Mouse (Mus musculus) liver, postnatal 0 days (tissue): ENCODE data around the gene Agbl1. TPM values are rescaled to one million over a fixed set of nuclear protein-coding genes. Genes with fewer than 3 reads are reported as not detected.

ENCODE experiments used
- ATAC-seq: fragments of 200-750 bp; cut with Nextera tagmentation; 2 replicates; pipeline ENCODE4 v1.8.0; 2017; ENCODE audit warnings: mild to moderate bottlenecking, moderate library complexity
- DNase-seq: peaks from one replicate; pipeline ENCODE4 v3.0.0-alpha.2; 2016
- H3K27ac ChIP-seq: fragments of 300-500 bp; sonication (generic); 2 replicates; pipeline ENCODE4 v1.5.1; 2014; ENCODE audit warnings: antibody characterized with exemption, moderate library complexity, mild to moderate bottlenecking, low read depth
- H3K27me3 ChIP-seq: fragments of 300-500 bp; sonication (generic); 2 replicates; pipeline ENCODE4 v1.6.1; 2014; ENCODE audit warnings: low read length, control low read depth, mixed read lengths; ENCODE audit not compliant: insufficient read depth
- H3K36me3 ChIP-seq: fragments of 300-500 bp; sonication (generic); replicated peaks from 2 replicates; pipeline ENCODE4 v1.6.1; 2014; ENCODE audit warnings: mild to moderate bottlenecking, control low read depth, low read length, moderate library complexity, mixed read lengths; ENCODE audit not compliant: insufficient read depth
- H3K4me1 ChIP-seq: fragments of 300-500 bp; sonication (generic); 2 replicates; pipeline ENCODE4 v1.6.1; 2014; ENCODE audit warnings: antibody characterized with exemption, mild to moderate bottlenecking, control low read depth; ENCODE audit not compliant: insufficient read depth
- H3K4me2 ChIP-seq: fragments of 300-500 bp; sonication (generic); 2 replicates; pipeline ENCODE4 v1.6.1; 2014; ENCODE audit warnings: low read depth, mild to moderate bottlenecking, low read length, moderate library complexity, mixed read lengths
- H3K4me3 ChIP-seq: fragments of 300-500 bp; sonication (generic); 2 replicates; pipeline ENCODE4 v1.5.1; 2014; ENCODE audit warnings: low read depth, low read length
- H3K9ac ChIP-seq: fragments of 300-500 bp; sonication (generic); replicated peaks from 2 replicates; pipeline ENCODE4 v1.6.1; 2014; ENCODE audit warnings: mild to moderate bottlenecking, moderate library complexity
- H3K9me3 ChIP-seq: fragments of 300-500 bp; sonication (generic); 2 replicates; pipeline ENCODE4 v1.6.1; 2016; ENCODE audit warnings: mild to moderate bottlenecking, control low read depth, low read length, mixed read lengths
- CTCF ChIP-seq: sonication (generic); IDR thresholded peaks from 2 replicates; pipeline ENCODE4 v1.5.1; 2016; ENCODE audit warnings: antibody characterized with exemption, low read depth
- EP300 ChIP-seq: IDR thresholded peaks from 2 replicates; pipeline ENCODE4 v1.6.1; 2016; ENCODE audit warnings: antibody characterized with exemption, low read depth, mild to moderate bottlenecking
- WGBS: fragments of 180-500 bp; shearing (Covaris S2); extraction: QIAGEN DNeasy Blood & Tissue Kit; methylation state at CpG from one replicate; pipeline ENCODE4 v1.1.7; 2014; ENCODE audit not compliant: insufficient replicate concordance; 5-methylcytosine and 5-hydroxymethylcytosine counted together
- polyA plus RNA-seq: library from polyadenylated mRNA; unstranded; fragments of >200 nt; fragmentation: Nextera tagmentation; extraction: Ambion mirVana; gene quantifications from 2 replicates; pipeline ENCODE4 v1.2.1, GENCODE M21; 2015

Gene Agbl1
- polyA plus RNA-seq, 1 experiment from 2014 or later = 0.04 TPM

- Histone ChIP-seq H3K9me3 (no peaks in the 10 kb centered on the region), H3K9ac (no peak overlapping the region), H3K4me3 (no peak overlapping the region), H3K4me2 (no peak overlapping the region), H3K27me3 (no peaks in the 10 kb centered on the region), H3K27ac (no peak overlapping the region), H3K4me1 (no peaks in the 10 kb centered on the region), H3K36me3 (no peaks in the 10 kb centered on the region)
- ATAC-seq (no peak), DNase-seq (no peak)
- 73% methylated on average over 4 of the region's 4 CpGs for WGBS
- TF ChIP-seq CTCF (no peak), EP300 (no peak)
These were observed 209.3 kb downstream of the Agbl1 start for GRCm38 (mm10) chr7:76438988-76439387.

GRCm38 (mm10) chr7:76462361-76463001 lies 232.8 kb downstream of the Agbl1 start:
- Histone ChIP-seq H3K27me3 (no peaks in the 10 kb centered on the region), H3K9ac (no peak overlapping the region), H3K4me1 (no peaks in the 10 kb centered on the region), H3K4me2 (no peak overlapping the region), H3K9me3 (no peaks in the 10 kb centered on the region), H3K27ac (peak overlapping the region; percentile 16; the same call in 1 of the 2 replicates), H3K36me3 (no peaks in the 10 kb centered on the region), H3K4me3 (no peak overlapping the region)
- peak; percentile 59 for TF ChIP-seq EP300
- TF ChIP-seq CTCF = no peak
- ATAC-seq (peak; percentile 50; the same call in 1 of the 2 replicates), DNase-seq (no peak)
- 43% methylated on average over 5 of the region's 5 CpGs for WGBS

DNA sequence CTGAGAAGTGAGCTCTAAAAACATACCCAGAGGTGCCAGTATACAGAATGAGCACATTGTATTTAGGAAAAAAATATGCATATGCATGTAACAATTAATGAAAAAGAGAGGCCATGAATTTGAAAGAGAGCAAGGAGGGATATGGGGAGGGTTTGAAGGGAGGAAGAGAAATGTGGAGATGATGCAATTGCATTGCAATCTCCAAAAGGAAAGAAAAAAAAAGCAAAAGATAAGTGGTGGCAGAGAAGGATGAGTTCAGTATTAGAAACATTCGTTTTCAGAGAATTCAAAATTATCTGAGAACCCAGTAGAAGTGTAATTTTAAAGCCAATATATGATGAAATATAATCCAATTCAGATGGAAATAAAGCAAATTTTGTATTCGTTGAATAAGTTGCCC lies 236.7 kb downstream of the Agbl1 start:
- no peak overlapping the region for H3K4me2 ChIP-seq
- H3K36me3 ChIP-seq = no peaks in the 10 kb centered on the region
- ATAC-seq (no peak), DNase-seq (no peak)
- H3K27me3 ChIP-seq = no peaks in the 10 kb centered on the region
- TF ChIP-seq CTCF (no peak), EP300 (no peak)
- H3K4me1 ChIP-seq = no peaks in the 10 kb centered on the region
- H3K9me3 ChIP-seq = no peaks in the 10 kb centered on the region
- no peak overlapping the region for H3K27ac ChIP-seq
- no peak overlapping the region for H3K9ac ChIP-seq
- no peak overlapping the region for H3K4me3 ChIP-seq
- WGBS = 66% methylated on average over 2 of the region's 2 CpGs

GRCm38 (mm10) chr7:76474233-76474632 lies 244.5 kb downstream of the Agbl1 start:
- Histone ChIP-seq H3K27me3 (no peaks in the 10 kb centered on the region), H3K9me3 (no peaks in the 10 kb centered on the region), H3K4me3 (no peak overlapping the region), H3K36me3 (no peaks in the 10 kb centered on the region), H3K27ac (no peak overlapping the region), H3K4me2 (no peak overlapping the region), H3K4me1 (no peaks in the 10 kb centered on the region), H3K9ac (no peak overlapping the region)
- ATAC-seq (peak; percentile 38), DNase-seq (peak; percentile 21)
- WGBS = 51% methylated on average over 6 of the region's 6 CpGs
- TF ChIP-seq EP300 (no peak), CTCF (no peak)

DNA sequence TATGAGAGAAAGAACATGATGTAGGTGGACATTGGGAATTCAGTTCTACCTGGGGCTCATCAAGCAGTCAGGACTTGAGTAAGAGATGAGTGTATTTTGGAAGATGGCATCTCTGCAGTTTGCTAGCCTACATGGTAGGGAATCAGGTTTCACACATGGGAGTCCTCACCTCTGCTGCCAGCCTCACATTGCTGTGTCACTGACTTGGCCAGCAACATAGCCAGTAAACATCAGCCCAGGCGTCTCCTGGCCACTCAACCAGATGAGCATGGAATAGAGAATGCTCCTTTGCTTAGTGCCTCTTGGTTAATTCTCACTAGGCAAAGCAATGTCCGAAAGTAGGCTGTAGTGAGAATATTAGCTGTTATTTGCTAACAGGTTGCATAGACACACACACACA lies 255.9 kb downstream of the Agbl1 start:
- ATAC-seq (no peak), DNase-seq (no peak)
- H3K4me3 ChIP-seq = no peak overlapping the region
- H3K4me2 ChIP-seq = no peak overlapping the region
- 65% methylated on average over 2 of the region's 2 CpGs for WGBS
- H3K4me1 ChIP-seq = no peaks in the 10 kb centered on the region
- TF ChIP-seq EP300 (no peak), CTCF (no peak)
- H3K27ac ChIP-seq = no peak overlapping the region
- H3K9ac ChIP-seq = no peak overlapping the region
- H3K9me3 ChIP-seq = no peaks in the 10 kb centered on the region
- no peaks in the 10 kb centered on the region for H3K36me3 ChIP-seq
- H3K27me3 ChIP-seq = no peaks in the 10 kb centered on the region

- H3K27ac ChIP-seq = no peak overlapping the region
- TF ChIP-seq CTCF (no peak), EP300 (no peak)
- H3K27me3 ChIP-seq = no peaks in the 10 kb centered on the region
- DNase-seq (no peak), ATAC-seq (no peak)
- no peaks in the 10 kb centered on the region for H3K36me3 ChIP-seq
- H3K4me1 ChIP-seq = no peaks in the 10 kb centered on the region
- no peak overlapping the region for H3K4me3 ChIP-seq
- 67% methylated on average over 5 of the region's 5 CpGs for WGBS
- H3K9ac ChIP-seq = no peak overlapping the region
- no peak overlapping the region for H3K4me2 ChIP-seq
- H3K9me3 ChIP-seq = no peaks in the 10 kb centered on the region
These were observed 257.8 kb downstream of the Agbl1 start for GRCm38 (mm10) chr7:76487519-76487918.
